Mouse (Mus musculus) olfactory bulb, adult 2 months (tissue): Measurements from ENCODE around the gene Oas1a.

Source experiments
- CTCF ChIP-seq: fragments of 200-500 bp; IDR thresholded peaks from 2 replicates; pipeline ENCODE4 v1.5.1; 2012; ENCODE audit warnings: low read depth, mild to moderate bottlenecking, low read length, moderate library complexity; ENCODE audit not compliant: insufficient read depth
- POLR2A ChIP-seq: fragments of 200-500 bp; IDR thresholded peaks from 2 replicates; pipeline ENCODE4 v1.6.1; 2012; ENCODE audit warnings: mild to moderate bottlenecking, low read depth, low read length, moderate library complexity; ENCODE audit not compliant: insufficient read depth

GRCm38 (mm10) chr5:120898726-120899125 is 8.6 kb downstream of the Oas1a start:
- TF ChIP-seq POLR2A (no peak), CTCF (no peak)
